Mouse (Mus musculus) hindbrain, embryonic 15.5 days (tissue): ENCODE results near the gene Hcn2. TPM values are rescaled to one million over a fixed set of nuclear protein-coding genes. Genes with fewer than 3 reads are reported as not detected.

Source experiments
- ATAC-seq: fragments of 200-750 bp; cut with Nextera tagmentation; 2 replicates; pipeline ENCODE4 v1.8.0; 2017; ENCODE audit warnings: low read depth, moderate number of reproducible peaks, moderate TSS enrichment; ENCODE audit not compliant: low FRiP score
- H3K27ac ChIP-seq: fragments of 300-500 bp; sonication (generic); replicated peaks from 2 replicates; pipeline ENCODE4 v1.5.1; 2015; ENCODE audit warnings: mild to moderate bottlenecking, inconsistent platforms
- H3K27me3 ChIP-seq: fragments of 300-500 bp; sonication (generic); 2 replicates; pipeline ENCODE4 v1.6.1; 2015; ENCODE audit warnings: control low read depth, inconsistent platforms
- H3K36me3 ChIP-seq: fragments of 300-500 bp; sonication (generic); 2 replicates; pipeline ENCODE4 v1.6.1; 2015; ENCODE audit warnings: control low read depth, inconsistent platforms
- H3K4me1 ChIP-seq: fragments of 300-500 bp; sonication (generic); replicated peaks from 2 replicates; pipeline ENCODE4 v1.6.1; 2015; ENCODE audit warnings: control low read depth, inconsistent platforms
- H3K4me2 ChIP-seq: fragments of 300-500 bp; sonication (generic); 2 replicates; pipeline ENCODE4 v1.6.1; 2015; ENCODE audit warnings: moderate library complexity, mild to moderate bottlenecking, inconsistent platforms
- H3K4me3 ChIP-seq: fragments of 300-500 bp; sonication (generic); 2 replicates; pipeline ENCODE4 v1.5.1; 2015; ENCODE audit warnings: mild to moderate bottlenecking, inconsistent platforms
- H3K9ac ChIP-seq: fragments of 300-500 bp; sonication (generic); 2 replicates; pipeline ENCODE4 v1.6.1; 2015; ENCODE audit warnings: inconsistent platforms
- H3K9me3 ChIP-seq: fragments of 300-500 bp; sonication (generic); 2 replicates; pipeline ENCODE4 v1.6.1; 2016; ENCODE audit warnings: control low read depth, inconsistent platforms
- WGBS: fragments of 180-500 bp; shearing (Covaris S2); methylation state at CpG from one replicate; pipeline ENCODE4 v1.1.7; 2015; 5-methylcytosine and 5-hydroxymethylcytosine counted together
- polyA plus RNA-seq: library from polyadenylated mRNA; unstranded; fragments of >200 nt; fragmentation: Nextera tagmentation; extraction: Ambion mirVana; gene quantifications from 2 replicates; pipeline ENCODE4 v1.2.1, GENCODE M21; 2015

Gene Hcn2
- polyA plus RNA-seq, 1 experiment from 2014 or later, result 2.8 TPM

- ATAC-seq, result no peak
- no peak overlapping the region for H3K27ac ChIP-seq
Measured at GRCm38 (mm10) chr10:79738259-79738658, 21.8 kb downstream of the Hcn2 start.

DNA sequence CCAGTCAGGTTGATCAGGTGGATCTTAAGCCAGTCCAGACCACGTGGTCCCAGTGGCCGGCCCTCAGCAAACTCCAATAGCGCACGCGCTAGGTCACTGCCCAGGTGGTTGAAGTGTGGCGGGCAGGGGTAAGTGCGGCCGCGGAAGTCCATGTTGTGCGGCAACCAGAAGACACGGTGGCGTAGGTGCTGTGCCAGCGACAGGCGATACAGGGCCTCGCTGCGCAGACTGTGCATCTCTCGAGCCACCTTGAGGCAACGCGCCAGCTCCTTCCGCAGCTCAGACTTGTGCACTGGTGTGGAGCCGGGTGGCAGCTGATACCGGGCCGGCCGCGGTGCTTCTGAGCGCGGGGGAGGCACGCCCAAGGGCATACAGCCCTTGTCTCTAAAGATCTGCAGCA lies 22.8 kb downstream of the Hcn2 start:
- WGBS, result 97% methylated on average over 28 of the region's 28 CpGs
- Histone ChIP-seq H3K27ac (no peak overlapping the region), H3K9me3 (peaks cover 33% of the 10 kb centered on the region)

More at GRCm38 (mm10) chr10:79738259-79738658, 21.8 kb downstream of the Hcn2 start:
- Histone ChIP-seq H3K36me3 (peaks cover 98% of the 10 kb centered on the region), H3K27me3 (no peaks in the 10 kb centered on the region), H3K4me2 (no peak overlapping the region), H3K4me3 (no peak overlapping the region), H3K9me3 (peaks cover 33% of the 10 kb centered on the region), H3K4me1 (no peaks in the 10 kb centered on the region), H3K9ac (no peak overlapping the region)
- WGBS, result 84% methylated on average over 10 of the region's 10 CpGs

GRCm38 (mm10) chr10:79740863-79741262 lies 24.4 kb downstream of the Hcn2 start:
- Histone ChIP-seq H3K36me3 (peaks cover 80% of the 10 kb centered on the region), H3K9ac (no peak overlapping the region), H3K4me3 (no peak overlapping the region), H3K27ac (no peak overlapping the region), H3K4me1 (peaks cover 7% of the 10 kb centered on the region), H3K4me2 (no peak overlapping the region), H3K9me3 (peaks cover 32% of the 10 kb centered on the region), H3K27me3 (no peaks in the 10 kb centered on the region)
- ATAC-seq, result no peak
- WGBS, result 59% methylated on average over 11 of the region's 11 CpGs

More for the DNA sequence above, 22.8 kb downstream of the Hcn2 start:
- no peaks in the 10 kb centered on the region for H3K27me3 ChIP-seq
- no peak overlapping the region for H3K4me2 ChIP-seq
- H3K4me3 ChIP-seq, result no peak overlapping the region
- ATAC-seq, result no peak
- no peaks in the 10 kb centered on the region for H3K4me1 ChIP-seq
- peaks cover 96% of the 10 kb centered on the region for H3K36me3 ChIP-seq
- H3K9ac ChIP-seq, result no peak overlapping the region

DNA sequence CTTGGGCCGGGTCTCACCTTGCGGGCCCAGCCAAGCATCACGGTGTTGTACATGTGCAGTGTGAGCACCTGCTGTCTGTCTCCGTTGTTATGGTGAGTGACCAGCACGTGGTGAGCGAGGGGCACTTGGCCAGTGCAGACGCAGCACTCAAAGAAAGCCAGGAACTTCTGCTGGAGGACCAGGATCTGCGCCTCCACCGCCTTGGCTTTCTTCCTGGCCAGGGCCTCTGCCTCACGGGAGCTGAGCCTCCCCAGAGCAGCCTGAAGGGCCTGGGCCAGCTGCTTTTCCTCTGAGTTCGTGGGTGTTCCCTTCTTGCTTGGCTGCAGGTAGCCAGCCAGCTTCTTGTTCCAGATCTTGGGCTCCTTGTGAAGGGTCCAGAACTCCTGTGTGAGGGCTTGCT lies 26.7 kb downstream of the Hcn2 start:
- WGBS, result 90% methylated on average over 11 of the region's 11 CpGs
- H3K9me3 ChIP-seq, result peaks cover 21% of the 10 kb centered on the region
- peaks cover 57% of the 10 kb centered on the region for H3K36me3 ChIP-seq

DNA sequence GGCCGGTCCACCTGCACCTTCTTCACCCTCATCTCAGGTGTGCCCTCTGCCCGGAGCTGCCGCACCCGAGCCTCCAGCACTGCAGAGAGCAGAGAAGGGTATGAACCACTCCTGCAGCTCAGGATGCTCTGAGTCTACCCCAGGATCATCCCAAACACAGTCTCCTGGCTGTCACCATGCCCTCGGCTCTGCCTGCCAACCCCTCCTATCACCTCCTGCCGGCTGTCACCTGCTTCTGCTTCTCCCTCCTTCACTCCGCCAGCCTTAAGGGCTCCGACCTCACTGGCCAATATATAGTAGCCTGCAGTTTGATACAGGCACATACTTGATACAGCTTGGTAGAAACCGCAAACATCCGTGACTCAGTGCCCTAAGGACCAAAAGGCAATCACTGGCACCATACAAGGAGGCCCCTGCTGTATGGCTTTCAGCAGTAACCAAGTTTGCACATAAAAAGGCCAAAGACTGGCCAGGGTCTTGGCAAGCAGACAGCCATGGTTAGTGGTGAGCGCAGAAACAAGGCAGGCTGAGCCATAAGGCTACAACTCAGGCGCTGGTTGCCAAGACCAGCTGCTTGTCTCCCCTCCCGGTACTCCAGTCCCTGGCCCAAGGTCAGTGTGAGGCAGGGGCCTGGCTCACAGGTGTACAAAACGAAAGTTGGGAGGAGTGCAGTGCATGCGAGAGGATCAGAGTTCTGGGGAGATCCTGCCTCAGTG lies 27.4 kb downstream of the Hcn2 start:
- no peak overlapping the region for H3K4me3 ChIP-seq
- no peak overlapping the region for H3K27ac ChIP-seq
- H3K4me1 ChIP-seq, result peaks cover 14% of the 10 kb centered on the region
- no peaks in the 10 kb centered on the region for H3K27me3 ChIP-seq
- H3K9ac ChIP-seq, result no peak overlapping the region
- H3K9me3 ChIP-seq, result peaks cover 15% of the 10 kb centered on the region
- no peak for ATAC-seq
- peaks cover 50% of the 10 kb centered on the region for H3K36me3 ChIP-seq
- H3K4me2 ChIP-seq, result no peak overlapping the region
- WGBS, result 93% methylated on average over 15 of the region's 15 CpGs

More for the DNA sequence above, 26.7 kb downstream of the Hcn2 start:
- Histone ChIP-seq H3K27ac (no peak overlapping the region), H3K4me3 (no peak overlapping the region), H3K27me3 (no peaks in the 10 kb centered on the region), H3K9ac (no peak overlapping the region), H3K4me2 (no peak overlapping the region), H3K4me1 (peaks cover 14% of the 10 kb centered on the region)
- ATAC-seq, result no peak

DNA sequence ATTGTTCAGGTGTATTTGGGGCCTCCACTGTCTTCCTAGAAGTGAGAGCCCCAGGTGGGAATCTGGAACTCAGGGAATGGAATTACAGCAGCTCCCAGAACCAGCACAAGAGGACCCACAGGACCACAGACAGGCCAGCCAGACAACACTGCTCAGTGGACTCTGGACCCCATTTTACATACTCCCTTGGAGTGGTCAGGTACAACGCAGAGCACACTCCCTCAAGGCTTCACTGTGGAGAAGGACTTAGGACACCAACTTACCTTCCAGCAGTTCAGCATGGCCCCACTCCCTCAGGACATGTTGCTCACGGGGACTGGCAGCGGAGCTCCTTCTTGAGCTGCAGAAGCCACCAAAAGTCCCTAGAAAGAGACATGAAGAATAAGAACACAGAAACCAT lies 29.0 kb downstream of the Hcn2 start:
- peak overlapping the region; percentile 58 for H3K4me2 ChIP-seq
- no peaks in the 10 kb centered on the region for H3K27me3 ChIP-seq
- peak overlapping the region; percentile 60 for H3K4me3 ChIP-seq
- H3K9me3 ChIP-seq, result no peaks in the 10 kb centered on the region
- 93% methylated on average over 3 of the region's 3 CpGs for WGBS
- H3K4me1 ChIP-seq, result peaks cover 14% of the 10 kb centered on the region
- ATAC-seq, result no peak
- H3K9ac ChIP-seq, result 0 out of 2 replicates have a peak overlapping the region, but pooled peaks have one; percentile 19
- H3K27ac ChIP-seq, result no peak overlapping the region
- H3K36me3 ChIP-seq, result peaks cover 34% of the 10 kb centered on the region

DNA sequence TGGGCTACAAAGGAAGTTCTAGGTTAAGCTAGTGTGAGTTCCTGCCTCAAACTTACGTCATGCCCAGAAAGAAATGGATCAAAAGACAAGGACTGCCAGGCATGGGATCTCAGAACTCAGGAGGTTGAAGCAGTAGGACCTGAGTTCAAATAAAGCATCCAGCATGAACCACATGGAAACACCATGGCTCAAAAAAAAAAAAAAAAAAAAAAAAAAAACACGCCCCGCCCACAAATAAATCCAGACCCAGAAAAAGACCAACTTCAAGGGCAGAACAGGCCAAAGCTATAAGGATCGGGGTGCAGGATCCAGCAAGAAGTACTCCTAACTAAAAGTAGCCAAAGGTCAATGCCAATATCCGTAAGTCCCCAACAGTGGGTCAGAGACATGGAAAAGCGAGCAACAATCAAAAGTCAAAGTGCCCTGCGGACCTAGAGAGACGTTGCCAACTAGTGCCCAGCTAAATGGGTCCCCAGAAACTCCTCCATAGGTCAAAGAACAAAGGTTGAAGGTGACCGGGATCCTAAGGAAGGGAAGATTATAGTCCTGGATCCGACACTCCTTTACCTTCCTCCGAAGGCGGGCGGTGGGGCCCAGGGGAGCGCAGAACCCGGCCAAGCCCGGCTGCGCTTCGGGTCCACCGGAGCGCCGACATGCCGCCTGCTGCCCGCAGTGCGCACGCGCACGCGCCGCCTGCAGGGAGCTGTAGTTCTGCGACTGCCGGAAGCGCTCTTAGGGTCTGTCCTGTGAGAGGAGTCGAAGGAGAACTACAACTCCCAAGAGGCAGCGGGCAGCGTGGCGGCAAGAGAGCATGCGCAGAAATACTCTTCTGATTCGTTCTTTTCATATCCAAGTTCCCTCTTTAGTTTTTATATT lies 29.7 kb downstream of the Hcn2 start, which contains the start of gene Polrmt:
Polrmt (minus strand) TSS at position 684 of the 876 bp plus-strand sequence.
- H3K36me3 ChIP-seq, result peaks cover 27% of the 10 kb centered on the region
- H3K4me3 ChIP-seq, result peak within 1 kb of the TSS; percentile 60
- H3K9ac ChIP-seq, result peak within 1 kb of the TSS; percentile 47
- H3K4me1 ChIP-seq, result peaks cover 14% of the 10 kb centered on the region
- peak within 1 kb of the TSS; percentile 58 for H3K4me2 ChIP-seq
- 0 out of 2 replicates have a peak within 1 kb of the TSS, but pooled peaks have one; percentile 34 for H3K27ac ChIP-seq
- no peaks in the 10 kb centered on the region for H3K9me3 ChIP-seq
- H3K27me3 ChIP-seq, result no peaks in the 10 kb centered on the region
- peak; percentile 96 for ATAC-seq
- 4% methylated on average over 38 of the region's 38 CpGs for WGBS

DNA sequence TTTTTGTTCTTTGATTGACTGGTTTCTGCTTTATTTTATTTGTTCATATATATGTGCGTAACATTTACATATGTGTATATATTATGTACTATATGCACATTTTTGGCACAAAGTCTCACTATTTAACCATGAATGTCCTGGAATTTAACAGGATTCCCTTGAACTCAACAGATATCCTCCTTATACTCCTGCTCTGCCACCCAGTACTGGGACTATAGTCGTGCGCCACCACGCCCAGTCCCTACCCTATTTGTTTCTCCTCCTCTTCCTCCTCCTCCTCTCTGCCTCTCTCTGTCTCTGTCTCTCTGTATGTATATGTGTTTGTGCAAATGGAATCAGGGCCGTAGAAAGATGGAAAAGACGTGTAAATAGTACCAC lies 30.3 kb downstream of the Hcn2 start:
- Histone ChIP-seq H3K27ac (0 out of 2 replicates have a peak overlapping the region, but pooled peaks have one; percentile 31), H3K4me1 (peaks cover 14% of the 10 kb centered on the region), H3K4me2 (peak overlapping the region; percentile 58), H3K36me3 (peaks cover 21% of the 10 kb centered on the region), H3K9ac (peak overlapping the region; percentile 40), H3K4me3 (peak overlapping the region; percentile 60), H3K9me3 (no peaks in the 10 kb centered on the region), H3K27me3 (no peaks in the 10 kb centered on the region)
- ATAC-seq, result peak; percentile 63
- 22% methylated on average over 6 of the region's 6 CpGs for WGBS

DNA sequence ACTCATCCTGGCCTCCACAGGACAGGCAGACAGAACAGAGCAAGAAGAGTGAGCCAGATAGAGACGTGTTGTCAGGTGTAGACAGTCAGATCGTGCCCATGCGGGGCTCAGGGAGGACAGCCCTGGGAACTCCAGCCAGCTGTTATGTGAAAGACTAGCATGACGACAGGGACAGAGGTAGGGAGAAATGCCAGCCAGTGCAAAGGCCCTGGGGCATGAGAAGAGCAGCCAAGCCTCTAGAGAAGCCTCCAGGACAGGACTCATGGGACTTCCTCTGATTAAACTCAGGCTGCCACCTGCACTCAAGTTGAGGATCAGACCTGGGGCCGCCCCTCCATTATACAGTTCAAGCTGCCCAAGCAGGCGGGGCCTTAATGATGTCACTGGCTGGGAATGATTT lies 32.1 kb downstream of the Hcn2 start:
- no peak for ATAC-seq
- 78% methylated on average over 6 of the region's 6 CpGs for WGBS
- Histone ChIP-seq H3K9me3 (no peaks in the 10 kb centered on the region), H3K36me3 (0 out of 2 replicates have a peak, but pooled peaks cover 7% of the 10 kb centered on the region), H3K27ac (no peak overlapping the region), H3K4me2 (no peak overlapping the region), H3K4me1 (peaks cover 14% of the 10 kb centered on the region), H3K27me3 (no peaks in the 10 kb centered on the region), H3K9ac (no peak overlapping the region), H3K4me3 (no peak overlapping the region)

GRCm38 (mm10) chr10:79754856-79755516 lies 38.6 kb downstream of the Hcn2 start, which contains the start of gene Fgf22:
Gene Fgf22, plus strand, starts transcription at chr10:79755076.
- peak within 1 kb of the TSS; percentile 65 for H3K4me2 ChIP-seq
- no peak within 1 kb of the TSS for H3K27ac ChIP-seq
- 2% methylated on average over 36 of the region's 36 CpGs for WGBS
- H3K4me1 ChIP-seq, result peaks cover 11% of the 10 kb centered on the region
- peak within 1 kb of the TSS; percentile 41 for H3K9ac ChIP-seq
- peaks cover 30% of the 10 kb centered on the region for H3K36me3 ChIP-seq
- no peaks in the 10 kb centered on the region for H3K27me3 ChIP-seq
- H3K9me3 ChIP-seq, result no peaks in the 10 kb centered on the region
- H3K4me3 ChIP-seq, result peak within 1 kb of the TSS; percentile 37
- peak; percentile 80 for ATAC-seq

DNA sequence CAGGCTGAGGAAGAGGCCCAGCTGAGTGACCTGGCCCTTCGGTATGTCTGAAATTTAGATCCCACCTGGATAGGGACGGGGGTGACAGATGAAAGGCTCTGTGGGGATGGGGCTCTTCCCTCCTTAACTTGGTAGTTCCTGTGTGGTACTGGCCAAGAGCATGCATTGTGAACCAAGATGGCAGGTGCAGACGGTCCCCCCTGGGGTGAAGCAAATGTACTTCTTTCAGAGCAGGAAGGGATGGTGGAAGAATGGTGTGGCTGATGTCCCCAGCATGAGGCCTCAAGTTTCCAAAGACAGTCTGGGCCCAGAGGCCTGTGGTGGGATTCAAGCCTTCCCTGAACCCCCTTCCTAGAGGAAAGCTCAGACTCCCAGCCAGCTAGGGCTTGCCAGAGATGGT lies 39.4 kb downstream of the Hcn2 start:
- WGBS, result 85% methylated on average over 3 of the region's 3 CpGs
- no peak overlapping the region for H3K4me3 ChIP-seq
- no peak overlapping the region for H3K4me2 ChIP-seq
- ATAC-seq, result no peak
- H3K9me3 ChIP-seq, result no peaks in the 10 kb centered on the region
- no peak overlapping the region for H3K9ac ChIP-seq
- no peaks in the 10 kb centered on the region for H3K27me3 ChIP-seq
- peaks cover 37% of the 10 kb centered on the region for H3K36me3 ChIP-seq
- H3K27ac ChIP-seq, result no peak overlapping the region
- peaks cover 11% of the 10 kb centered on the region for H3K4me1 ChIP-seq
